Mouse (Mus musculus) cortical plate, adult 2 months (tissue): Measurements from ENCODE around the gene Mgat4b.

ENCODE experiments used
- CTCF ChIP-seq: fragments of 200-500 bp; IDR thresholded peaks from 2 replicates; pipeline ENCODE4 v1.5.1; 2011; ENCODE audit warnings: mild to moderate bottlenecking, control low read depth, low read length; ENCODE audit not compliant: insufficient read depth; ENCODE audit errors: extremely low read depth
- POLR2A ChIP-seq: fragments of 200-500 bp; IDR thresholded peaks from 2 replicates; pipeline ENCODE4 v1.6.1; 2011; ENCODE audit warnings: mild to moderate bottlenecking, low read length, control low read depth; ENCODE audit not compliant: insufficient read depth; ENCODE audit errors: extremely low read depth

DNA sequence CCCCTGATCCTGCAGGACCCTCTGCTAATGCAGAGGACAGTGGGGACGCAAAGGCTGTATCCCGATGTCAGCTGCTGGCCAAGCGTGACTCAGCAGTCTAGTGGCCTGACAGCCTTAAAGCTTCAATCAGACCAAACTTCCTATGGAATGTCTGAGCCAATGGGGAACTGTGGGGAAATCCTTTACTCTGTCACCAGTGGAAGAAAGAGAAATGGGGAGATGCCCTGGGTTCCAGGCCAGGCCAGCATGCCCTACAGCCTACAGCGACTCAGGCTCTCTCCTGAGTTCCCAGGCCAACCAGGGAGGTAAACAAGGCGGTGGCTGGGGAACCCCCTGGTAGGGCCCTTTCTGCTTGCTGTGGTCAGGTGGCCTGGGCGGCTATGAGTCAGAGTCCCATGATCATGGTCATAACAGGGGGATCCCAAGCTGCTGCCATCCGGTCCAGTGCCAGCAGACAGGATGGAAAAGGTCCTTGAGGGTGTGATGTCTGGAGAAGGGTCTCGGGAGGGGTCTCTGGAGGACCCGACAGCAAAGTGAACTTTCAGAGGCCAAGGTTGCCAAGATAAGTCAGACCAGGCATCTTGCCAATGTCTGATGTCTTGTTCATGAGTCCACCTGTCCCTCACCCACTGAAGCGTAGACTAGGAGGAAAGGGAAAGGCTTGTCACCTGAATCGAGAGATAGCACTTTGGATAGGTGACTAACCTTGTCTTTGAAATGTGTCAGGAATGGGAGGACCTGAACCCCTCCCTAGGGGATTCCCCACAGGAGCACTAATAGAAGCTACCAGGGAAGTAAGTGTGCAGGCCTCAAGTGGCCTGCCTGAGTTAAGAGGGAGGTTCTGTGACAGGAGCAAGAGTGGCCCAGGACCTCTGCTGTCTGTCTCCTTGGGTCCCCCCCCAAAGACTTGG is 2.4 kb downstream of the Mgat4b start:
- no peak; the same call in 1 of the 2 replicates for TF ChIP-seq POLR2A
- TF ChIP-seq CTCF = no peak
